Mouse (Mus musculus) left cerebral cortex, adult 18-20 months (tissue): Measurements from ENCODE around the gene Rpl29. TPM values are rescaled to one million over a fixed set of nuclear protein-coding genes. Genes with fewer than 3 reads are reported as not detected.
A peak's percentile ranks its signal among the peaks of the same experiment; 100 is the strongest.

ENCODE experiments used
- DNase-seq, 2 experiments: peaks; one replicate each; pipeline ENCODE4 v3.0.0; 2021 to 2022; ENCODE audit warnings: low spot score in 2 of 2, mixed read lengths in 1 of 2
- total RNA-seq, 2 experiments: library from RNA; stranded (reverse); gene quantifications; 2 replicates each; pipeline ENCODE4 v1.2.3; 2021

Rpl29 gene
- total RNA-seq, 2 experiments from 2014 or later: 275 to 295 TPM

DNA sequence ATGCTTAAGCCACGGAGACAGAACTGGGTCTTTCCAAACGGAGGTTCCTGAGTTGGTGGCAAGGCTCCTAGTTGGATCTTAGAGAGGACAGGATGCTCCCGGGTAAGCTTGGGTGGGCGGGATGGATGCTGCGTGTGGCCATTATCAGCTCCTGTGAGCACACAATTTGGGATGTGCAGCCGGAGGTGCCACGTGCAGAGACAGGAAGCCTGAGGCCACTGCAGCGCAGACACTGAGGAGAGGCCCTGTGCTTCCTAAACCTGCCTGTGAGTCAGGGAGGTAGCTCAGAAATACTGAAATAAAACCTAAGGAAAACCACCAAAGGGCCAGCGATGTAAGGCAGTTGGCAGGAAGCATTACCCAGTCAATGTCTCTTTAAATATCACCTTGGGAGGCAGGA lies 40.5 kb downstream of the Rpl29 start:
- no peak for DNase-seq

DNA sequence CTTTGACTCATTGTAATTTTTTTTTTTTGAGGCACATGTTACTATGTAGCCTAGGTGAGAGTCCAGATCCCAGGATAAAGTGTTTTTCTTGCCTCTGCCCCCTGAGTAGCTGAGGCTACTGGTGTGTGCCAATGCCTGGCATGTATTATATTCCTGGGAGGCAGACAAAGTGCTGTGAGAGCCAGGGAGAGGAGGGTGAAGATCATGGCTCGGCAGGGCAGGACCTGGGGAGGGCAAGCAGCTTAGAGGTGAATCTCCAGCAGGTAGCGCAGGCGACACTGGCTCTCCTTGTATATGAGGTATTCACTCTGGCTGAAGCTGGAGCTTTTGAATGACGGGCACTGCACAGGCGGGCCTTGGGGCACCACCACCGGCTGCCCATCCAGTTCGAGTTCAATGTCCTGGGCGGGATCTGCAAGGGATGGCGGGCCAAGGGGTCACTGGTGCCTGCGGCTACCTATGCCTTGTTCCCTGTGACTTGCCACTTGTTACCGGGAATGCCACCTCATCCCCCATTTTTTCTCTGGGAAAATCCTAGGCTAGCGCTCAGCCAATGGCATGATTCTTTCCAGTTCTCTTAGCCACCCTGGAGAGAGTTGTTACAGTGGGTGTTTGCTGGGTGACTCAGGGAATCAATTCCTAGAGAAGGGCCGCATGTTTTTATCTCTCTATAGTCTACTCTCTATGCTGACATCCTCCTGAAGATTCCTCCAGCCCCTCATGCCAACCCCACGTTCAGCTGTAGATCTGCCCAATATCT lies 41.9 kb downstream of the Rpl29 start:
- no peak for DNase-seq

DNA sequence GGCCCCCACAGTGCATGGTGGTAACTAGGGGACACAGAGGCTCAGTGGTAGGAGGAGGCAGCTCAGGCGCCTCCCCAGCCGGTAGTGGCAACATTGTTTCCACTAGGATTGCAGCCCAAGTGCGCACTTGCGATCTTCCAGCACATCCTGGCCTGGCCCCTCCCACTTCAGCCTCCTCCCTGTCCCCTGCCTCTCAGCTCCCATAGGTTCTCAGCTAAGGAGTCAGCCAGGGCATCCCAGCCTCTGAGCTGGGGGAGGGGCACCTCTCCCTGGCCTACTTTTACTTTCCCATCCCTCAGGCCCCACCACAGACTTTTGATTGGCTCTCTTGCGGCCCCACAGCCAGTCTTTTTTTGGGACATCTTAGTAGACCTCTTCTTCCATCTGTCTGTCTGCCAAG lies 42.6 kb downstream of the Rpl29 start:
- DNase-seq: no peak

DNA sequence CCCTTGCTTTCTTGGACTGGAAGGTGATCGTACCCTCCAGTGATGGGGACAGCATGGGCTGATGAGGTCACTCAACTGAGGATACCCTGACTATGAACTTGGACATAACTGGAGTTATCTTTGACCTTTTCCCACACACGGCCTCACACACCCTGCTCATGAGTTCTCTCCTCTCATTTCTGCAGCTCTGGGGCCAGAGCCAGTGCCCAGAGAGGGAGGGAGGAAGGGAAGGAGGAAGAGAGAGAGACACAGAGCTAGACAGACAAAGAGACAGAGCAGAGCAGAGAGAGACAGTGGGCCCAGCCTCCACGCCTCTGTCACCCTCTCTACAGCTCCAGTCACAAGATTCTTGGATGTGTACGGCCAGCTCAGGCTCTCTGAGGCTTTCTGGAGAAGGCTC lies 43.1 kb downstream of the Rpl29 start:
- DNase-seq: no peak

DNA sequence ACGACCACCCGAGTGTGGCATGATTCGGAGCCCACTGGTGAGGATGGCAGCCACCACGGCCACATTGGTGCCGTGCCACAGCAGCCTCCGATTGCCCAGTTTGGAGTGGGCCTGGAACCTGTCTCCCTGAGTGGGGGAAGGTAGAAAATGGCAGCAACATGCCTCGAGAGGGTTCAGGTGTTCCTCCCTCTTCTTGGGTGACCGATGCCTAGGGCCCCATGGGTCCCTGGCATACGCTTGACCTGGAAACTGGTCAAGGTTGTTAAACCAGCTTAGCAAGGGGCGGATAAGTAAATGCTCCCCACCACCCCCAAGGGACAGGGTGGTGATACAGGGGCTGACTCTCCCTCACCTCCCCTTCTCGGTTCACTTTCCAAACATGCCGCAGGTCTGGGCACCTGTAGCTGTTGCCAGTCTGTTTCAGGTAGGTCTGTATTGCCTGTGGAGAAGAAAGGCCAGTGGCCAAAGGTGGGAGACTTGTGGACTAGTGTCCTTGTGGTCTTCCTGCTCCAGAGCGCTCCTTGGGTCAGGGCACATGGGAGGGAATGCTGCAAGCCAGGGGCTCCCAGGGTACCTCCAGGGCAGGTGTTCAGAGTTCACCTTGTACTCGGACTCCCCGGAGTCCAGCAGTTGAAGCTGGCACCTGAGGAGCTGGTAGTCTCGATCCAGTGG lies 44.0 kb downstream of the Rpl29 start:
- peak; percentile 1 to 2 for DNase-seq

DNA sequence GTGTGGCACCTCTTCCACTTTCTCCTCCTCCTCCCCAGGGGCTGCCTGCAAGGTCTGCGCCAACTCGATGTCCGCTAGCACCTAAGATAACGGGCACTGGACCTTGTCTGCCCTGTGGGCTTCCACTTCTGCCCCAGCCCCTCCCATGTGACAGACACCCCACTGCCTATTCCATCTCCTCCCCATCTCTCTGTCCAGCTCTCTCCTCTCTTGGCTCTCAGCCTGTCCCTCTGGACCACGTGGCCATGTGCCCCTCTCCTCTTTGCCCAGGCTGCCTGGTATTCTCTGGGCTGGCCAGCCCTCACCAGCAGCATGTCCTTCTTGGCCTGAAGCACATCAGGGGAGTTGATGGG lies 44.5 kb downstream of the Rpl29 start:
- peak; percentile 1 to 4 for DNase-seq

DNA sequence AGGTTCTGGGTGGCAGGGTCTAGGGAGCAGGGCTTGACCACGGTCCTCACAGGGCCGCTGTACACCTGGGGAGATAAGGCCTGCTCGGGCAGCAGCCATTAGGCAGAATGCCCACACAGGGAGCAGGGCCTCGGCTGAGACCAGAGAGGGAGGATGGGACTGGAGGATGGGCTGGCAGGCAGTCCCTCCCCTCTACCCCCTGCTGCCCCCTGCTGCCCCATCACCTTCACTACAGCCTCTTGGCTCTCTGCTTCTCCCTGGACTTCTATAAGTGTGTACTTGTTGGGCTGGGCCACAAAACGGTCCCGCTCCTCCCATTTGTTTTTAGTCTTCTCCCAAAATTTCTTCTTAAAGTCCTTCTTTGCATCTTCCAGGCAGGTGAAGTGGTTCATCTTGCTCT lies 45.2 kb downstream of the Rpl29 start:
- DNase-seq: peak; percentile 59 to 60

DNA sequence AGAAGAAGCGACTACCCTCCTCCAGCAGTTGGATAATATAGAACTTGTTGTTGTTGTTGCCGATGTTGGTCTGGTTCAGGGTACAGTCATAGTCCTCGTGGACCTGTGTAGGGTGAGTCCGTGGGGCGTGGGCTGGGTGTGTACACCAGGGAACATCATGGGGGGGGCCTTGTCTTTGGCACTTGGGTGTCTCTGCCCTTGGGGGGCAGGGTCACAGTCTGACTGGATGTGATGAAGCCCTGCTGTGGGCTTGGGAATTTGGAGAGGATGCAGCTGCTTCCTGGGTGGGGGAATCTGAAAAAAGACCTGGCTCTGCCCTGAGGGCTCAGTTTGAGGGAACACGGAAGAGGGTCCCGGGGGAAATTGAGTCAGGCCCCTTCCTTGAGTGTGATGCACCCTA lies 45.8 kb downstream of the Rpl29 start:
- DNase-seq: peak; percentile 1 to 2

DNA sequence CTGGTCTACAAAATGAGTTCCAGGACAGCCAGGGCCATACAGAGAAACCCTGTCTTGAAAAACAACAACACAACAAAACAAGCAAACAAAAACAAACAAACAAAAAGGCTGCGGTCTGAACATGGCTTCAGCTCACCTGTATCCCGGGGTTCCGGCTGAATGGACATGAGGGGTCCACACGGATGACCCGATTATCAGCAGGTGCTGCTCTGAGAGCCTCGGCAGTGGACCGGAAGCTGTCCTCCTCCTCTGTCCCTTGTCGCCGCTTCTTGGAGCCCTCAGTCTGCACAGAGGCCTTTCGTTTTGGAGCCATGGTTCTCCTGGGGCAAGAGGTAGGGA lies 46.4 kb downstream of the Rpl29 start, which contains the start of gene Rrp9:
Rrp9 (plus strand) TSS at position 301 of the 339 bp plus-strand sequence.
- peak in 1 of 2 experiments; percentile 1 for DNase-seq

DNA sequence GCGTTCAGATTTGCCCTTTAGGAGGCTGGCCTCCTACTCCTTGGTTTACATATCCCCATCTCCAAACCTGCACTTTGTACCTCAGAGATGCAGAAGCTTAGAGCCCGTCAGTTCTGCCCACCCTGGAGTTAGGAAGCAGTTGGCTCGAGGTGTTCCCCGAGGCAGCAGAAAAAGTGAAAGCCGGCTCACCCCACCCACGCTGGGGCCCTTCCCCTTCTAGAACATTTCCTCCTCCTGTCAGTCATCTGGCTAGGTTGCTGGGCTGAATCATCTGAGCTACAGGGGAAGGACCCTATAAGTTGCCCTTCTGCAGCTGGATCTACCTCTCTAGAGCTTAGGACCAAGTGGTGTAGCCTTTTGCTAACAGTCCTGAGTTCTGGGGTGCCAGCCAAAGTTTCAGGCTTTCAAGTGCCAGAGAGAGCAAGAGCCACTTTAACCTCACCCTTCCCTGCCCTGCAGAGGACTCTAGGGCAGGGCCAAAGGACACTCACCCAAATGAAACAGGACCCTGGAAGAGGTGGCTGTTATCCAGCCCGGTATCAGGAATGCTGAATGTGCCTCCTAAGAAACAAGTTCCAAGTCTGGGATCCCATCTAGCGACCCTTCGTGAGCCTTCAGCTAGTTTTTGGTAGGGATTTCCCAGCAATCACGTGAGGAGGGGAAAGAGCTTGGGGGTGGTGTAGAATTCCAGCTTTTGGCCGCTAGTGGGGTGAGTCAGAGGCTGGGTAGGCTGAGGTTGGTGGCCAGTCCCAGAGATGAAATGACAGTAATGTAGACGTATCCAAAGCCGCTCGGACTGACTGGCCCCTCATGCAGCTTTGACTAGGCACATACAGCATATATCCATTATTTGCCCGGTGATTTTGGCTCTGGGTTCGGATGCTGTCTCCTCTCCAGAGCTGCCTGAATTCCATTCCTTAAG lies 47.0 kb downstream of the Rpl29 start:
- peak; percentile 19 to 25 for DNase-seq

DNA sequence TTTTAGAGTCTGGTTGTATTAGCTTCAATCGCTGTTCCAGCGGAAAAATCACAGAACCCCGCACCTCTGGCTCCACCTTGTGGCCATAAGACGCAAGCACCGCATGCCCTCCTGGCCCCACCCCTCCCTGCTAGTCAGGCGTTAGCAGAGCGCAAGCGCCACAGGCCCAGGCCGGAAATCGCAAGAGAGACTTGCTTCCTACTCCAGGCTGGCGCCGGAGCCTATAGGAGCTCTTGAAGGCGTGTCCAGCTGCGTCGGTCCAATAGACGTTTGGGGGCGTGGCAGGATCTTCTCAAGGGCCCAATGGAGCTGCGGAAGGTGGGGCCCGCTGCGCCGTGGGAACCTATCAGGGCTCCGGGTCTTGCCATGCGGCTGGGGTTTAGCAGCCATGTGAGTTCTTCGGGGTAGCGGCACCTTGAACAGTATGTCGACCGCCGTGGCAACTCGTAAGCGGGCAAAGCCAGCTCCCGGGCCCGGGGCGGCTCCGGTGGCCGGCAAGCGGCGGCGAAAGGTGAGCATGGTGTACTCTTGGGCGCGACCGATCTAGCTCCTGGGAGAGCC lies 47.8 kb downstream of the Rpl29 start, which contains the start of gene Parp3:
Parp3 (minus strand) TSS at position 26 of the 561 bp plus-strand sequence.
- peak; percentile 97 to 99 for DNase-seq

DNA sequence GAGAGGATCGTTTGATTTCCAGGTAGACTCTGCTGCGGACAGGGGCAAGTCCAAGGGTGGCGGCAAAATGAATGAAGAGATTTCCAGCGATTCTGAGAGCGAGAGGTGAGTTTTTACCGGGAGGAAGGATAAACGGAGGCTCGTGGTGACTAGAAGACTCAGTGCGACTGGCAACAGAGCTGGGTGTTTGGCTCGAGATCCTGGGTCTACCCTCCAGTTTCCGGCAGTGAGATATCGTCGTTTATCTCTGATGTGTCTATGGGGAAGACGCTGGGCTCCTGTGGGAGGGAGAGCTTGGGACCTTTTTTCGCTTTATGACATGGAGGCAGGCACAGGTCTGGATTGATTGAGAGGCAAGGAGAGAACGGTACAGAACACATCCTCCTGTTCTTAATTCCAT lies 48.4 kb downstream of the Rpl29 start:
- peak in 1 of 2 experiments; percentile 1 for DNase-seq

DNA sequence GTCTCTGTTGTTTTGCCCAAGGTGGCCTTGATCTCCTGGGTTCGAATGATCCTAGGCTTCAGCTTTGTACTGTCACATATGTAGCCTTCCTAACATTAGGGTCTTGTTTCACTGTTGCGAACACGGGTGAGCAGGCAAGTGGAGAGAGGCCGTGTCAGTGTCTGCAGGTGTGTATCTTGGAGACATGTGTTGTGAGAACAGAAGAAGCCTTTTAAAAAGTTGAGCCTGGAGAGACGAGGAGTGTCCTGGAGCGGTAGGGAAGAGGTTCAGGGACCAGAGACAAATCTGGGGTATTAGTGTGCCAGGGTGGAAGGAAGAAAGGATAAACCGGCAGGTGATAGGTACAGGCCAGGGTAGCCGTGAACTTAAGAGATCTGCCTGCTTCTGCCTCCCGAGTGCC lies 48.8 kb downstream of the Rpl29 start:
- peak in 1 of 2 experiments; percentile 1 for DNase-seq

DNA sequence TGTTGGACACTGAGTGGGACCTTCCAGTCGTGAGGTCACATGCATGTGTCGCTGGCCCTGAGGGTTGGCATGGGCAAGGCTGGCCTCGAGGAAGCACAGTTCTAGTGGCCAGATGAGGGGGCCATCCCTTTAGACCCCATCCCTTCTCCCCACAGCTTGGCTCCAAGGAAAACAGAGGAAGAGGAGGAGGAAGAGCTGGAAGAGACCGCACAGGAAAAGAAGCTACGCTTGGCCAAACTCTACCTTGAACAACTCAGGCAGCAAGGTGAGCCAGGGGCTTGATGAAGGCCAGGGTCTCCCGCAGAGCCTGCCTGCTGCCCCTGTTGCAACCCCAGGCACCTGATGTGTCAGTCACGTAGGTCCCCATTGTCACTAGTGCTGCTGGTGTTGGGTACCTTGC lies 51.3 kb downstream of the Rpl29 start:
- DNase-seq: no peak

DNA sequence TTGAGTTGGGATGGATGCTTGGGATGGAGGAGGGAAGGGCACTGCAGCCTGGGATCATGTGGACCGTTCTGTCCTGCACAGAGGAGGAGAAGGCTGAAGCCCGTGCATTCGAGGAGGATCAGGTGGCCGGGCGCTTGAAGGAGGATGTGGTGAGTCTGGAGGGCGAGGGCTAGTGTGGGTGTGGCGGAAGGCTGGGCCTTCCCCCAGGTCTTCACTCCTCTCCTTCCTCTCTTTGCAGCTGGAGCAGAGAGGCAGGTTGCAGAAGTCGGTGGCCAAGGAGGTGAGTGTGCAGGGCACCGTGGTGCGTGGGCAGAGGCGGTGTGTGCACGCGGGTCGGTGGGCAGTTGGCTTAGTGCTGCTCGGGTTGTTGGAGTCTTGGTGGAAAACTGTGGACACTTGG lies 51.8 kb downstream of the Rpl29 start:
- DNase-seq: peak in 1 of 2 experiments; percentile 0

Other genes with a start within 250 kb of the Rpl29 start
- 10 to 100 TPM; 19.0 to 22.3 TPM for gene Ppm1m, start 229.7 kb upstream of the Rpl29 start, total RNA-seq
- 10 to 100 TPM; 50.9 to 60.8 TPM for gene Twf2, start 226.3 kb upstream of the Rpl29 start, total RNA-seq
- gene Tlr9, start 206.9 kb upstream of the Rpl29 start, total RNA-seq: under 1 TPM; 0.91 to 0.95 TPM
- 100 to 1,000 TPM; 135 to 137 TPM for gene Alas1, start 180.8 kb upstream of the Rpl29 start, total RNA-seq
- gene Poc1a, start 148.4 kb upstream of the Rpl29 start, total RNA-seq: 10 to 100 TPM; 14.8 to 16.1 TPM
- 100 to 1,000 TPM; 106 to 111 TPM for gene Dusp7, start 60.8 kb upstream of the Rpl29 start, total RNA-seq
- gene Acy1, start 8.9 kb downstream of the Rpl29 start, total RNA-seq: 10 to 100 TPM; 15.6 to 19.4 TPM
- 10 to 100 TPM; 12.5 to 12.7 TPM for gene Abhd14b, start 18.0 kb downstream of the Rpl29 start, total RNA-seq
- gene Abhd14a, start 18.2 kb downstream of the Rpl29 start, total RNA-seq: 10 to 100 TPM; 35.3 to 36.5 TPM
- gene Pcbp4, start 23.8 kb downstream of the Rpl29 start, total RNA-seq: 100 to 1,000 TPM; 207 to 212 TPM
- 1 to 10 TPM; 9.0 to 9.6 TPM for gene Gpr62, start 36.5 kb downstream of the Rpl29 start, total RNA-seq
- 10 to 100 TPM; 29.3 to 38.7 TPM for gene Rrp9, start 46.5 kb downstream of the Rpl29 start, total RNA-seq
- gene Parp3, start 47.5 kb downstream of the Rpl29 start, total RNA-seq: 1 to 10 TPM; 5.2 to 5.5 TPM
- not detected for gene Iqcf1, start 70.5 kb downstream of the Rpl29 start, total RNA-seq
- gene Iqcf5, start 85.1 kb downstream of the Rpl29 start, total RNA-seq: not detected
- gene Iqcf3, start 132.2 kb downstream of the Rpl29 start, total RNA-seq: not detected
- not detected for gene Iqcf4, start 141.5 kb downstream of the Rpl29 start, total RNA-seq
- not detected for gene Iqcf6, start 197.1 kb downstream of the Rpl29 start, total RNA-seq
- 10 to 100 TPM; 50.5 to 52.2 TPM for gene Grm2, start 226.6 kb downstream of the Rpl29 start, total RNA-seq